ENCODE assay signal across 9 mouse cellular contexts in genomic region chr2:154604156-154604555, GRCm38 (mm10). TPM values are rescaled to one million over a fixed set of nuclear protein-coding genes. Genes with fewer than 3 reads are reported as not detected.
DNase-seq lines count a peak whose midpoint lies in the region; ATAC-seq and TF ChIP-seq lines count a peak whose summit lies in the region.
"Had no signal": no experiment of that assay in that cellular context is flagged by ENCODE, and none has a peak within 500 bp of the region (broad histone marks: within the 10 kb centered on the region; RNA-seq: fewer than 3 reads in every experiment).

No protein-coding gene starts in this region.

- no peaks in the 10 kb centered on the region for H3K27me3 ChIP-seq in cerebellum, adult 2 months (ENCODE audit: control insufficient read depth, insufficient read depth, low read length)
- H3K27me3 ChIP-seq in hindbrain, embryonic 11.5 days (ENCODE audit: control insufficient read depth, insufficient read depth, low read length): no peaks in the 10 kb centered on the region
- peaks cover 6% of the 10 kb centered on the region; the same call in 1 of the 2 replicates for H3K27me3 ChIP-seq in midbrain, embryonic 10.5 days (ENCODE audit: low read depth, poor library complexity, severe bottlenecking)

- no peak overlapping the region for H3K9ac ChIP-seq in ES-E14 (ENCODE audit: insufficient read depth, low read depth, low read length, poor library complexity, severe bottlenecking)
- no peak overlapping the region for H3K9ac ChIP-seq in hindbrain, embryonic 11.5 days (ENCODE audit: low read depth, low read length)

- ATAC-seq in hindbrain, embryonic 11.5 days (ENCODE audit: low FRiP score): no peak

- TF ChIP-seq CTCF in cerebellum, adult 2 months (IDR thresholded peaks at IDR 0.05; ENCODE audit: borderline replicate concordance, insufficient read depth, low read depth, low read length): no peak

- no peaks in the 10 kb centered on the region for H3K9me3 ChIP-seq in ES-E14 (ENCODE audit: control insufficient read depth, insufficient read depth, low read depth, low read length)
- H3K9me3 ChIP-seq in hindbrain, embryonic 11.5 days (ENCODE audit: control insufficient read depth, low read length): no peaks in the 10 kb centered on the region
- no peaks in the 10 kb centered on the region for H3K9me3 ChIP-seq in midbrain, embryonic 10.5 days (replicated peaks)

- H3K4me3 ChIP-seq in cerebellum, adult 2 months (replicated peaks; ENCODE audit: insufficient read depth, low read depth, low read length): peak overlapping the region; percentile 20
- peak overlapping the region; percentile 13 to 34; a peak in 2 of 4 replicates for H3K4me3 ChIP-seq in ES-E14 (ENCODE audit: insufficient read depth in 1 of 2, low read depth in 1 of 2, low read length in 2 of 2, poor library complexity in 1 of 2, severe bottlenecking in 1 of 2)
- H3K4me3 ChIP-seq in hindbrain, embryonic 11.5 days (ENCODE audit: low read depth, low read length): peak overlapping the region; percentile 61
- H3K4me3 ChIP-seq in midbrain, embryonic 10.5 days: peak overlapping the region; percentile 71

- WGBS in cerebellum, adult 2 months: 41% methylated on average over 7 of the region's 7 CpGs
- WGBS in hindbrain, embryonic 11.5 days: 47% methylated on average over 7 of the region's 7 CpGs
- 48% methylated on average over 7 of the region's 7 CpGs for WGBS in midbrain, embryonic 10.5 days

- no peak overlapping the region for H3K27ac ChIP-seq in cerebellum, adult 2 months (ENCODE audit: insufficient read depth, low read length)
- H3K27ac ChIP-seq in ES-E14 (ENCODE audit: insufficient read depth, low read depth, low read length, poor library complexity, severe bottlenecking): no peak overlapping the region
- H3K27ac ChIP-seq in hindbrain, embryonic 11.5 days (ENCODE audit: low read depth, low read length): no peak overlapping the region
- no peak overlapping the region for H3K27ac ChIP-seq in midbrain, embryonic 10.5 days (replicated peaks)

- no peaks in the 10 kb centered on the region for H3K36me3 ChIP-seq in ES-E14 (ENCODE audit: control insufficient read depth, insufficient read depth, low read length, poor library complexity, severe bottlenecking)
- H3K36me3 ChIP-seq in hindbrain, embryonic 11.5 days (ENCODE audit: control insufficient read depth, insufficient read depth, low read length): no peaks in the 10 kb centered on the region
- H3K36me3 ChIP-seq in midbrain, embryonic 10.5 days: no peaks in the 10 kb centered on the region

- no peak for TF ChIP-seq POLR2A in cerebellum, adult 2 months (IDR thresholded peaks at IDR 0.05; ENCODE audit: borderline replicate concordance, insufficient read depth, low read length)

- in situ Hi-C loops in ES-E14 (cut with MboI; ENCODE audit: low sequenced_read_pairs in 2 of 2, unreplicated experiment in 2 of 2): no loop called here

- peak overlapping the region; percentile 71 for H3K4me2 ChIP-seq in hindbrain, embryonic 11.5 days (replicated peaks; ENCODE audit: low read depth, low read length)

- no peak for DNase-seq in cerebellum, adult 2 months
- DNase-seq in cerebellum, adult 9-10 months: no peak
- no peak for DNase-seq in ES-E14 (ENCODE audit: low read depth, low spot score)
- no peak for DNase-seq in hindbrain, embryonic 11.5 days (ENCODE audit: low spot score)
- no peak for DNase-seq in midbrain, embryonic 10.5 days (ENCODE audit: low spot score)
- no peak for DNase-seq in urinary bladder, postnatal 4 days (ENCODE audit: low spot score in 2 of 2)
- no peak for DNase-seq in natural killer cell, adult 2 months (ENCODE audit: low spot score in 2 of 2)
- DNase-seq in cerebellum, postnatal 25 days: no peak

- H3K4me1 ChIP-seq in cerebellum, adult 2 months (ENCODE audit: control insufficient read depth, insufficient read depth, low read length): no peaks in the 10 kb centered on the region
- H3K4me1 ChIP-seq in ES-E14 (ENCODE audit: control insufficient read depth in 2 of 2, insufficient read depth in 2 of 2, low read length in 2 of 2, poor library complexity in 1 of 2): peaks cover 1 to 3% of the 10 kb centered on the region in 2 experiments; a peak in 1 of 4 replicates
- no peaks in the 10 kb centered on the region; the same call in 1 of the 2 replicates for H3K4me1 ChIP-seq in hindbrain, embryonic 11.5 days (replicated peaks; ENCODE audit: control insufficient read depth, insufficient read depth, low read length)
- peaks cover 15% of the 10 kb centered on the region for H3K4me1 ChIP-seq in midbrain, embryonic 10.5 days

TF ChIP-seq in ES-E14, 5 proteins besides CTCF, POLR2A, EP300 and RAD21:
- TF ChIP-seq MAFK (IDR thresholded peaks at IDR 0.05; ENCODE audit: insufficient read depth, low read depth, low read length) (no peak), HCFC1 (IDR thresholded peaks at IDR 0.05; ENCODE audit: borderline replicate concordance, insufficient read depth, low read length) (no peak), CHD2 (IDR thresholded peaks at IDR 0.05; ENCODE audit: low read depth, low read length) (no peak), ZC3H11A (IDR thresholded peaks at IDR 0.05; ENCODE audit: borderline replicate concordance, low read depth, low read length) (no peak), ZNF384 (IDR thresholded peaks at IDR 0.05; ENCODE audit: low read depth, low read length) (no peak)

RNA-seq across cellular contexts. Expression of gene Pxmp4, which starts 0.6 kb away (rescaled TPM):
- 14.8 and 14.9 TPM in 2 replicates for polyA plus RNA-seq in cerebellum, adult 2 months (2012; rRNA removed)
- total RNA-seq in ES-E14 (2012; rRNA removed): 8.6 and 10.5 TPM in 2 replicates
- 12.8 and 14.1 TPM in 2 replicates for polyA plus RNA-seq in hindbrain, embryonic 11.5 days (2014; fragmentation: Nextera tagmentation; extraction: Ambion mirVana)
- 13.2 and 13.9 TPM in 2 replicates for polyA plus RNA-seq in midbrain, embryonic 10.5 days (2016; fragmentation: Nextera tagmentation; extraction: Ambion mirVana)

RNA-seq across cellular contexts. Expression of gene Zfp341, which starts 8.9 kb away (rescaled TPM):
- 11.5 and 13.3 TPM in 2 replicates for polyA plus RNA-seq in cerebellum, adult 2 months (2012; rRNA removed)
- total RNA-seq in ES-E14 (2012; rRNA removed): 3.2 and 4.0 TPM in 2 replicates
- polyA plus RNA-seq in hindbrain, embryonic 11.5 days (2014; fragmentation: Nextera tagmentation; extraction: Ambion mirVana): 1.0 and 1.5 TPM in 2 replicates
- 0.92 and 1.1 TPM in 2 replicates for polyA plus RNA-seq in midbrain, embryonic 10.5 days (2016; fragmentation: Nextera tagmentation; extraction: Ambion mirVana)

RNA-seq across cellular contexts. Expression of gene 4930519P11Rik, which starts 9.1 kb away (rescaled TPM):
- polyA plus RNA-seq in cerebellum, adult 2 months (2012; rRNA removed): not detected in 2 replicates
- total RNA-seq in ES-E14 (2012; rRNA removed): 0.67 TPM in 1 of 2 replicates, not detected in the other
- 0.56 and 1.0 TPM in 2 replicates for polyA plus RNA-seq in hindbrain, embryonic 11.5 days (2014; fragmentation: Nextera tagmentation; extraction: Ambion mirVana)
- polyA plus RNA-seq in midbrain, embryonic 10.5 days (2016; fragmentation: Nextera tagmentation; extraction: Ambion mirVana): 0.30 TPM in 1 of 2 replicates, not detected in the other
- total RNA-seq: hematopoietic stem cell, adult 5-6 weeks had no signal

RNA-seq across cellular contexts. Expression of gene E2f1, which starts 34.5 kb away (rescaled TPM):
- polyA plus RNA-seq in cerebellum, adult 2 months (2012; rRNA removed): 4.1 and 5.0 TPM in 2 replicates
- total RNA-seq in ES-E14 (2012; rRNA removed): 13.8 and 16.9 TPM in 2 replicates
- polyA plus RNA-seq in hindbrain, embryonic 11.5 days (2014; fragmentation: Nextera tagmentation; extraction: Ambion mirVana): 13.0 and 16.9 TPM in 2 replicates
- polyA plus RNA-seq in midbrain, embryonic 10.5 days (2016; fragmentation: Nextera tagmentation; extraction: Ambion mirVana): 34.9 and 35.5 TPM in 2 replicates

RNA-seq across cellular contexts. Expression of gene Necab3, which starts 45.5 kb away (rescaled TPM):
- polyA plus RNA-seq in cerebellum, adult 2 months (2012; rRNA removed): 64.1 and 77.2 TPM in 2 replicates
- total RNA-seq in ES-E14 (2012; rRNA removed): 5.8 and 9.5 TPM in 2 replicates
- 10.8 and 12.5 TPM in 2 replicates for polyA plus RNA-seq in hindbrain, embryonic 11.5 days (2014; fragmentation: Nextera tagmentation; extraction: Ambion mirVana)
- polyA plus RNA-seq in midbrain, embryonic 10.5 days (2016; fragmentation: Nextera tagmentation; extraction: Ambion mirVana): 5.2 and 7.6 TPM in 2 replicates

Comparison
In these comparisons a context has a peak if more than half of its experiments do, and no peak if none do; other contexts are left out.
1. H3K4me3 ChIP-seq: peak in every context shown above with its lines; median percentile 71 in midbrain, embryonic 10.5 days; 61 in hindbrain, embryonic 11.5 days; 24 in ES-E14; 20 in cerebellum, adult 2 months.